Mouse (Mus musculus): ENCODE measurements around the gene 2410131K14Rik.

GRCm38 (mm10) chr5:118271449-118272110, 26.6 kb downstream of the 2410131K14Rik start:
- no peak for TF ChIP-seq CTCF (conservative IDR thresholded peaks at IDR 0.05; ENCODE audit: low read length)
- TF ChIP-seq NANOG (IDR thresholded peaks at IDR 0.05; ENCODE audit: borderline replicate concordance, low read length): no peak
- no peak for TF ChIP-seq POU5F1 (IDR thresholded peaks at IDR 0.05; ENCODE audit: borderline replicate concordance, low read length)
